Mouse (Mus musculus): ENCODE measurements around the gene Nbas. TPM values are rescaled to one million over a fixed set of nuclear protein-coding genes. Genes with fewer than 3 reads are reported as not detected.

The Nbas gene
- polyA plus RNA-seq, 1 experiment from 2014 or later = 12.9 TPM

GRCm38 (mm10) chr12:13539171-13539570 lies 270.2 kb downstream of the Nbas start:
- H3K9ac ChIP-seq = no peak overlapping the region
- H3K9me3 ChIP-seq (replicated peaks) = no peaks in the 10 kb centered on the region
- no peaks in the 10 kb centered on the region for H3K27me3 ChIP-seq
- H3K4me2 ChIP-seq (replicated peaks) = no peak overlapping the region
- H3K36me3 ChIP-seq = no peaks in the 10 kb centered on the region
- H3K27ac ChIP-seq (replicated peaks) = no peak overlapping the region
- ATAC-seq (ENCODE audit: insufficient number of reproducible peaks, low FRiP score, low TSS enrichment, low read depth) = no peak
- 96% methylated on average over 4 of the region's 4 CpGs for WGBS
- no peaks in the 10 kb centered on the region for H3K4me1 ChIP-seq
- no peak overlapping the region for H3K4me3 ChIP-seq (replicated peaks)

DNA sequence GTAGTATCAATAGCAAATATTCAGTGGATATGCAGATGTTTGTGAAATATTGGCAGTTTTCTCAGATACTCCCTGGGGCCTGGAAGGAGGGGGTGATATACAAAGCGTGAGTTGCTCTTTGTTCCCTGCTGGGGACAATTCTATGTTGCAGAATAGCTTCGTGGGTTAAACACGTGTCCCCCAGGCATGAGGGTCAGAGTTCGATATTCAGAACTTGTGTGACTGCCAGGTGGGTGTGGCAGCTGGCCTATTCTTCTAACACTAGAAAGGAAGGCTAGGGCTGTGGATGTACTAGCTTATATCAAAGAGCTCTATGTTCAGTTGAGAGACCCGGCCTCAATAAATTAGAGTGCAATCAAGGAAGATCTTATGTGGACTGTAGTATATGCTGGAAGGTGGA lies 274.9 kb downstream of the Nbas start:
- ATAC-seq (ENCODE audit: insufficient number of reproducible peaks, low FRiP score, low TSS enrichment, low read depth) = no peak
- Histone ChIP-seq H3K4me3 (replicated peaks) (no peak overlapping the region), H3K27ac (replicated peaks) (no peak overlapping the region), H3K27me3 (no peaks in the 10 kb centered on the region), H3K9ac (no peak overlapping the region), H3K4me1 (no peaks in the 10 kb centered on the region), H3K36me3 (no peaks in the 10 kb centered on the region), H3K4me2 (replicated peaks) (no peak overlapping the region), H3K9me3 (replicated peaks) (no peaks in the 10 kb centered on the region)
- 68% methylated on average over 5 of the region's 5 CpGs for WGBS

- no peak overlapping the region for H3K9ac ChIP-seq
- ATAC-seq (ENCODE audit: insufficient number of reproducible peaks, low FRiP score, low TSS enrichment, low read depth) = no peak
Measured at GRCm38 (mm10) chr12:13563646-13564289, 294.8 kb downstream of the Nbas start.

DNA sequence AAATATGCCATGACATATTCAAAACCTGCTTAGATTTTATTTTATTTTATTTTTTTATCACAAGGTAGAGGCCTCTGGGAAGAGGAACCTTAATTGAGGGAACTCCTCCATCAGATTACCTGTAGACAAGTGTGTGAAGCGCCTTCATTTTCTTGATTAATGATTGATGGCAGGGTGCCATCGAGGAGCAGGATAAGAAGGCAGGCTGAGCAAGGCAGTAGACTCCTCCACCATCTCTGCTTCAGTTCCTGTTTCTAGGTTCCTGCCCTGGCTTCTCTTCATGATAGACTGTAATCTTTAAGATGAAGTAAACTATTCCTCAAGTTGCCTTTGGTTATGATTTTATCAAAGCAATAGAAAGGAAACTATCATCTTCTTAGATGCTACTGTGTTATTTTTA lies 295.4 kb downstream of the Nbas start:
- H3K4me3 ChIP-seq (replicated peaks) = no peak overlapping the region
- ATAC-seq (ENCODE audit: insufficient number of reproducible peaks, low FRiP score, low TSS enrichment, low read depth) = no peak
- H3K9ac ChIP-seq = no peak overlapping the region
- H3K36me3 ChIP-seq = no peaks in the 10 kb centered on the region
- H3K4me1 ChIP-seq = no peaks in the 10 kb centered on the region
- whole genome bisulfite sequencing = 88% methylated on average over 2 of the region's 2 CpGs
- no peaks in the 10 kb centered on the region for H3K9me3 ChIP-seq (replicated peaks)
- no peaks in the 10 kb centered on the region for H3K27me3 ChIP-seq
- no peak overlapping the region for H3K27ac ChIP-seq (replicated peaks)
- no peak overlapping the region for H3K4me2 ChIP-seq (replicated peaks)

More at GRCm38 (mm10) chr12:13563646-13564289, 294.8 kb downstream of the Nbas start:
- Histone ChIP-seq H3K27me3 (no peaks in the 10 kb centered on the region), H3K36me3 (no peaks in the 10 kb centered on the region), H3K27ac (replicated peaks) (no peak overlapping the region), H3K4me1 (no peaks in the 10 kb centered on the region), H3K4me2 (replicated peaks) (no peak overlapping the region), H3K4me3 (replicated peaks) (no peak overlapping the region), H3K9me3 (replicated peaks) (no peaks in the 10 kb centered on the region)
- WGBS = 76% methylated on average over 5 of the region's 5 CpGs

- H3K4me2 ChIP-seq (replicated peaks) = no peak overlapping the region
- H3K9me3 ChIP-seq (replicated peaks) = no peaks in the 10 kb centered on the region
- 63% methylated on average over 7 of the region's 7 CpGs for WGBS
- ATAC-seq (ENCODE audit: insufficient number of reproducible peaks, low FRiP score, low TSS enrichment, low read depth) = no peak
- H3K36me3 ChIP-seq = no peaks in the 10 kb centered on the region
- H3K4me3 ChIP-seq (replicated peaks) = no peak overlapping the region
- no peak overlapping the region for H3K9ac ChIP-seq
- no peaks in the 10 kb centered on the region for H3K27me3 ChIP-seq
- no peaks in the 10 kb centered on the region for H3K4me1 ChIP-seq
- no peak overlapping the region for H3K27ac ChIP-seq (replicated peaks)
Measured at GRCm38 (mm10) chr12:13566421-13566820, 297.5 kb downstream of the Nbas start.

- H3K9me3 ChIP-seq (replicated peaks) = no peaks in the 10 kb centered on the region
- ATAC-seq (ENCODE audit: insufficient number of reproducible peaks, low FRiP score, low TSS enrichment, low read depth) = no peak
- no peaks in the 10 kb centered on the region for H3K27me3 ChIP-seq
- H3K9ac ChIP-seq = no peak overlapping the region
- 47% methylated on average over 4 of the region's 4 CpGs for WGBS
- no peak overlapping the region for H3K4me3 ChIP-seq (replicated peaks)
- no peaks in the 10 kb centered on the region for H3K36me3 ChIP-seq
- H3K27ac ChIP-seq (replicated peaks) = no peak overlapping the region
- H3K4me2 ChIP-seq (replicated peaks) = no peak overlapping the region
- H3K4me1 ChIP-seq = no peaks in the 10 kb centered on the region
Measured at GRCm38 (mm10) chr12:13575158-13575557, 306.2 kb downstream of the Nbas start.

- Histone ChIP-seq H3K27me3 (no peaks in the 10 kb centered on the region), H3K9ac (no peak overlapping the region), H3K4me1 (no peaks in the 10 kb centered on the region), H3K27ac (replicated peaks) (no peak overlapping the region), H3K36me3 (no peaks in the 10 kb centered on the region), H3K4me3 (replicated peaks) (no peak overlapping the region), H3K4me2 (replicated peaks) (no peak overlapping the region), H3K9me3 (replicated peaks) (no peaks in the 10 kb centered on the region)
- no peak for ATAC-seq (ENCODE audit: insufficient number of reproducible peaks, low FRiP score, low TSS enrichment, low read depth)
- WGBS = 92% methylated on average over 5 of the region's 5 CpGs
Measured at GRCm38 (mm10) chr12:13575605-13576600, 307.0 kb downstream of the Nbas start.

DNA sequence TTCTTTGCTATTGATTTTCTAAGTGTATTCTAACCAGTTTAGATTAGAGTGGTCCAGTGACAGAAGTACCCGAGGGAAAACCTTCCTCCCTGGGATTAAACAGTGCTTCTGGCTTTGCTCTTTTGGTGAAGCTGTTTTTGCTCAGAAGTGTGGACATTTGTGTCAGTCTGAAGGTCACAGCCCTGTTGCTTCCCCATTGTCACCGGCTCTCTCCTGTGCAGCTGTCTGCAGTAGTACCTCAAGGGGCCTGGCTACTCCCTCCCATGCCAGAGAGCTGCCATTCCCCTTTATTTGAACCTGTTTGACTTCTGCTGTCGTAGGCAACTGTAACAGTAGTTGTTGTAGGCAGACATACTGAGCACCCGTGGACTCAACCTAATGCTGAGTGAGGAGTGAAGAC lies 307.8 kb downstream of the Nbas start:
- no peaks in the 10 kb centered on the region for H3K9me3 ChIP-seq (replicated peaks)
- no peaks in the 10 kb centered on the region for H3K4me1 ChIP-seq
- H3K9ac ChIP-seq = no peak overlapping the region
- H3K36me3 ChIP-seq = no peaks in the 10 kb centered on the region
- H3K4me2 ChIP-seq (replicated peaks) = no peak overlapping the region
- no peak overlapping the region for H3K4me3 ChIP-seq (replicated peaks)
- H3K27ac ChIP-seq (replicated peaks) = no peak overlapping the region
- H3K27me3 ChIP-seq = no peaks in the 10 kb centered on the region
- ATAC-seq (ENCODE audit: insufficient number of reproducible peaks, low FRiP score, low TSS enrichment, low read depth) = no peak
- 69% methylated on average over 4 of the region's 4 CpGs for WGBS

DNA sequence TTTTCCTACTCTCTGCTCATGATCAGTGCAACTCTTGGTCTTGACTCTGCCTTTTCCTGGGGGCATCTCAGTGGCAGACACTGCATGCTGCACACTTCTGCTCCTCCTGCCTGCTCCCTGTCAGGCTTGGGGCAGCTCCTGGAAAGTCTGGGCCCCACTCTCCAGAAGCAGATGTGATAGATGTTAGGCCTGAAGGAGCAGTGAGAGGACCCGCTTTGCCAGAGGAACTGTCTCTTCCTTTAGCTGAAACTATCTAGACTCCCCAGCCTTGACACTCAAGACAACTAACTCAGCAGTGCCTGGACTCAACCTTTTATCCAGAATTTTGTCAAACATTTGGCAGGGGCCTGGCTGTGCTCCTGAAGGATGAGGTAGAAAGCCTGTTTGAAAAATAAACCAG lies 311.9 kb downstream of the Nbas start:
- ATAC-seq (ENCODE audit: insufficient number of reproducible peaks, low FRiP score, low TSS enrichment, low read depth) = no peak
- H3K9ac ChIP-seq = no peak overlapping the region
- H3K9me3 ChIP-seq (replicated peaks) = no peaks in the 10 kb centered on the region
- WGBS = 93% methylated on average over 1 of the region's 1 CpGs
- H3K27me3 ChIP-seq = no peaks in the 10 kb centered on the region
- no peak overlapping the region for H3K27ac ChIP-seq (replicated peaks)
- 0 out of 2 replicates have a peak, but pooled peaks cover 6% of the 10 kb centered on the region for H3K36me3 ChIP-seq
- H3K4me1 ChIP-seq = no peaks in the 10 kb centered on the region
- H3K4me2 ChIP-seq (replicated peaks) = no peak overlapping the region
- H3K4me3 ChIP-seq (replicated peaks) = no peak overlapping the region

- WGBS = 94% methylated on average over 6 of the region's 6 CpGs
Measured at GRCm38 (mm10) chr12:13583386-13583785, 314.5 kb downstream of the Nbas start.

DNA sequence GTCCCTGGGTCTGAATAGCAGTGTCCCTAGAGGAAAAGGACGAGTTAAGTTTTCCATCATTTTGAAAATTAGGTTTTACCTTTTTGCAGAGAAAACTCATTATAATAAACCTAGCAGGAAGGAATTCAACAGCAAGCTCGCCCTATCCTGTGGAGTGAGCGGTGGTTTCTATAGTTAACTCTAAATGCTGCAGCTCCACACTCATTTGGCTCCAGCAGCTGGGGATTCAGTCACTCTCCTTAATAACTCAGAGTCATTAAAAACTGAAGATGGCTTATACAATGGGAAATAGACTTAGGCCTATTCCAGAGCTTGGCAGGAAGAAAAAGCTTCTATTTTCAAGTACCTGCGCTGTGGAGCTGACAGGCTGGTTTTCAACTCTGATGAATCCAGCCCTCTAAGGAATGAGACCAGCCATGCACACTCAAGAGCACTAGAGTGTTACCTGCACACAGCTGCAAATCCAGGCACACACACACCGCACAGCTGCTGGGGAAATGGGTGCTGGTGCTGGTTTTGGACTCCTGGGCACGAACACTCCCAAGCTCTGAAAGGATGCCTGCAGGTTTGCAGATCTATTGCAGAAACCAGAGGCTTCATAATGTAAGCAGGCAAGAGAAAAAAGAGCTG lies 316.7 kb downstream of the Nbas start:
- Histone ChIP-seq H3K9me3 (replicated peaks) (no peaks in the 10 kb centered on the region), H3K4me3 (replicated peaks) (no peak overlapping the region), H3K4me1 (no peaks in the 10 kb centered on the region), H3K36me3 (0 out of 2 replicates have a peak, but pooled peaks cover 6% of the 10 kb centered on the region), H3K27ac (replicated peaks) (no peak overlapping the region), H3K27me3 (no peaks in the 10 kb centered on the region), H3K4me2 (replicated peaks) (no peak overlapping the region), H3K9ac (no peak overlapping the region)
- ATAC-seq (ENCODE audit: insufficient number of reproducible peaks, low FRiP score, low TSS enrichment, low read depth) = no peak
- 83% methylated on average over 6 of the region's 6 CpGs for WGBS

More at GRCm38 (mm10) chr12:13583386-13583785, 314.5 kb downstream of the Nbas start:
- H3K36me3 ChIP-seq = 0 out of 2 replicates have a peak, but pooled peaks cover 6% of the 10 kb centered on the region
- H3K4me2 ChIP-seq (replicated peaks) = no peak overlapping the region
- ATAC-seq (ENCODE audit: insufficient number of reproducible peaks, low FRiP score, low TSS enrichment, low read depth) = no peak
- no peak overlapping the region for H3K27ac ChIP-seq (replicated peaks)
- no peak overlapping the region for H3K4me3 ChIP-seq (replicated peaks)
- H3K9ac ChIP-seq = no peak overlapping the region
- no peaks in the 10 kb centered on the region for H3K4me1 ChIP-seq
- no peaks in the 10 kb centered on the region for H3K27me3 ChIP-seq
- no peaks in the 10 kb centered on the region for H3K9me3 ChIP-seq (replicated peaks)
